Mouse (Mus musculus): ENCODE results near the gene Ubd. TPM values are rescaled to one million over a fixed set of nuclear protein-coding genes. Genes with fewer than 3 reads are reported as not detected.
"Not testable (repeated sequence)": the region's sequence is repeated elsewhere in the genome, so short reads cannot be mapped to it uniquely, and the experiment has no call there.

Gene Ubd
- polyA plus RNA-seq, 1 experiment from 2014 or later: not detected

DNA sequence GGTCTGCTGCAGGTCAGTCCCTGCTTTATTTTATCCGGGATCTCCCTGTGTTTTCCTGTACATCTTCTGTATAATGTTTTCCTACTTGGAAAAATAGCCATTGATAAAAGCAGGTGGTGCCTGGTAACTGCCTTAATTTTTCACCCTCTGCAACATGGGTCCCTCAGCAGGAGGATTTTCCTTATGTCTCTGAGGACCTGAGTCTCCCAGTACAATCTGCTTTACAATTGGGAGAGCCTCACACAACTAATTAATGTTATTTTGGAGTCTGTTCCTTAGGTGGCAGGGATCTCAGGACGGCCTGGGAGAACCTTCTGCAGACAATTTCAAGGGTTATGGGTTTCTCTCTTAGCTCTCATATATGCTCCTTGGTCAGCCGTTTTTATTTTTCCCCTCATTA is 19.3 kb downstream of the Ubd start, which contains the start of gene Olfr95:
Gene Olfr95 (minus strand): TSS at position 101 of the 400 bp plus-strand sequence.
- Histone ChIP-seq H3K4me2 (no peak within 1 kb of the TSS), H3K4me1 (replicated peaks) (peaks cover 5% of the 10 kb centered on the region; the same call in 1 of the 2 replicates), H3K27me3 (peaks cover 23% of the 10 kb centered on the region), H3K9ac (no peak within 1 kb of the TSS), H3K36me3 (no peaks in the 10 kb centered on the region), H3K4me3 (no peak within 1 kb of the TSS), H3K9me3 (peaks cover 8% of the 10 kb centered on the region), H3K27ac (replicated peaks) (no peak within 1 kb of the TSS)
- WGBS: 79% methylated on average over 3 of the region's 3 CpGs
- no peak for ATAC-seq (ENCODE audit: low read depth)

DNA sequence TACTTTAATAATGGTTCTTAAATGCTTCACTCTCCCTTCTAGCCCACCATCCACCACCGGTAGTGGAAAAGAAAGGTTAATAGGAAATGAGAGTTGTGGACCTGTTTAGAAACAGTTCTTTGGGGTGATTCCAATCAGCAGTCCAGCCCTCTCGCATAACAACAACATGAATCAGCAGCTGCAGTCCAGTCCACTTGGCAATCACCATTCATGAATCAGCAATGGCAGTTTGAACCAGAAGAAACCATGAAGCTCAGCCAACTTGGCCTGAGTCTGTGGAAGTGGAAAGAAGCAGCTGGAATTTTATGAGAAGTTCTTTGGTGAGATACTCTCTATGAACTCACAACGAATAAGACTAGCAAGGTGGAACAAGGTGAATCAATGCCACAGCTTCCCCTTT is 24.8 kb downstream of the Ubd start:
- H3K4me1 ChIP-seq (replicated peaks): no peaks in the 10 kb centered on the region
- no peak overlapping the region for H3K27ac ChIP-seq (replicated peaks)
- H3K27me3 ChIP-seq: no peaks in the 10 kb centered on the region; the same call in 1 of the 2 replicates
- H3K36me3 ChIP-seq: no peaks in the 10 kb centered on the region
- H3K4me3 ChIP-seq: no peak overlapping the region
- peaks cover 9% of the 10 kb centered on the region for H3K9me3 ChIP-seq
- 83% methylated on average over 3 of the region's 3 CpGs for WGBS
- H3K4me2 ChIP-seq: no peak overlapping the region
- H3K9ac ChIP-seq: no peak overlapping the region
- no peak for ATAC-seq (ENCODE audit: low read depth)

DNA sequence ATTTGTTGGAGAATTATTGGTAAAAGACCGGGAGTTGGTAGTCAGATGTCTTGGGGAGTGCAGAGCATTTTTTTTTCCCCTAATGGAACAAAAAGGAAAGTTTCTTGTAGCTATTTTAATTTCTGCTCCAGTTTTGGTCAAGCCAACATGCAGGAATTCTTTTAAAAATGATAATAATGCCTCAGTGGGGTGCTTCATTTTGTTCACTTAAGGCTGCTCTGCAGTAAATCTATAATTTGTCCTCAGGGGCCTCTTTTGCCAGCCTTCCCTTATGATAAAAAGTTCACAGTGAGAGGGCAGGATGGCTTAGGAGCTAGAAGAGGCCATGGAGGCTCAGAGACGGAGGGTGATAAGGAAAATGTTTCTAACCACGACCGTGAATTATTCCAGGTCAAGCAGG is 26.2 kb downstream of the Ubd start, which contains the start of gene Olfr96:
Gene Olfr96 (plus strand): TSS at position 301 of the 400 bp plus-strand sequence.
- no peaks in the 10 kb centered on the region for H3K36me3 ChIP-seq
- H3K4me1 ChIP-seq (replicated peaks): no peaks in the 10 kb centered on the region
- no peak within 1 kb of the TSS for H3K27ac ChIP-seq (replicated peaks)
- H3K9me3 ChIP-seq: peaks cover 9% of the 10 kb centered on the region
- no peak within 1 kb of the TSS for H3K4me3 ChIP-seq
- no peaks in the 10 kb centered on the region for H3K27me3 ChIP-seq
- 70% methylated on average over 4 of the region's 4 CpGs for WGBS
- no peak for ATAC-seq (ENCODE audit: low read depth)
- H3K9ac ChIP-seq: no peak within 1 kb of the TSS
- H3K4me2 ChIP-seq: no peak within 1 kb of the TSS

DNA sequence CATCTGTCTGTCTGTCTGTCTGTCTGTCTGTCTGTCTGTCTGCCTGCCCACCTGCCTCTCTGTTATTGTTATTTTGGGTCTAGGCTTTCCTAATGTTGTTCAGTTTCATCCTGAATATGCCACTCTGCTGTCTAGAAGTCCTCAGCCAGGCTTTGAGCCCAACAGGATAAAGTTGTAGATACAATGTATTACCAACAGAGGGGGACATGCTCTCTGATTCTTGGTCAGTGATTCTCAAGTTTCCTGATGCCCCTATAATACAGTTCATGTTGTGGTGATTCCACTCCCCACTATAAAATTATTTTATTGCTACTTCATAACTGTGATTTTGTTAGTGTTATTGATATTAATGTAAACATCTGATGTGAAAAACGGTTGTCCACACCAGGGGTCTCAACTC is 28.2 kb downstream of the Ubd start:
- WGBS: 23% methylated on average over 1 of the region's 1 CpGs
- H3K9me3 ChIP-seq: peaks cover 9% of the 10 kb centered on the region
- no peaks in the 10 kb centered on the region for H3K4me1 ChIP-seq (replicated peaks)
- H3K36me3 ChIP-seq: no peaks in the 10 kb centered on the region
- no peaks in the 10 kb centered on the region for H3K27me3 ChIP-seq
- no peak overlapping the region for H3K4me2 ChIP-seq
- no peak overlapping the region for H3K9ac ChIP-seq
- no peak for ATAC-seq (ENCODE audit: low read depth)
- H3K4me3 ChIP-seq: no peak overlapping the region
- no peak overlapping the region for H3K27ac ChIP-seq (replicated peaks)

DNA sequence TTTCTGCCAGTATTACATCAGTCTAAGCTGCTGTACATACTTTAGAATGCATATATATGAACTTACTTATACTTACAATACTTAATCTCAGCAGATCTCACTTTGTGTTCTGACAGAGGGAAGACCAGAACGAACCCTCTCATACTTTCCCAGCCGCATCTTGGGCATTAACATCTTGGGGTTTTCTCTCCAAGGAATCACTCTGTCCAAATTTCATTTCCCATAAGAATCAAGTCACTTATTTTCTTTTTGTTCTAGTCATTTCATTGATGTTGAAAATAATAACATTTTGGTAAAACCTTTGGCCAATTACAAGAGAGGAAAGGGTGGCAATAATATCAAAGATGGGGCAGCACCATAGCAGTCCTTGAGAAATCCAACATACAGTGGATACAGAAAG is 43.5 kb downstream of the Ubd start, which contains the start of gene Olfr97:
Gene Olfr97 (minus strand): TSS at position 101 of the 400 bp plus-strand sequence.
- H3K4me2 ChIP-seq; H3K36me3 ChIP-seq; H3K27ac ChIP-seq (replicated peaks); H3K27me3 ChIP-seq; H3K9me3 ChIP-seq; H3K4me3 ChIP-seq; H3K9ac ChIP-seq; ATAC-seq (ENCODE audit: low read depth); H3K4me1 ChIP-seq (replicated peaks): not testable (repeated sequence)
- 91% methylated on average over 2 of the region's 2 CpGs for WGBS

DNA sequence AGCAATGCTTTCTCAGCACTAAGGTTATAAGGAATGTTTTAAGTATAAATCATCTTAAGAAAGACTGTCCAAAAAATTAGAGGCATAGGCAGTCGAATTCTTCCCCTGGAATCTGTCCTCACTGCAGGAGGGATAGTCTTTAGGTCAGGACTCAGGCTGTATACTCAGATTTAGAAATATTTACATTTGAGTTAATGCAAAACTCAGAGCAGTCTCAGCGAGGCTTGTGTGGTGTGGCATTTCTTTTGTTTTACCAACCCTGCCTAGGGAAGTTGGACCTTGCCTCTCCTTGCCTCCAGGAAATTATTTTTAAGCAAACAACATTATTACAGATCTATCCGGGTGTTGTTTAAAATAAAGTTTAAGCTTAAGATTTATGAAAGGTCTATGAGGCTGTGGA is 48.5 kb downstream of the Ubd start:
- no peaks in the 10 kb centered on the region for H3K36me3 ChIP-seq
- no peak overlapping the region for H3K4me3 ChIP-seq
- WGBS: 56% methylated on average over 3 of the region's 3 CpGs
- no peaks in the 10 kb centered on the region for H3K4me1 ChIP-seq (replicated peaks)
- 0 out of 2 replicates have a peak, but pooled peaks cover 7% of the 10 kb centered on the region for H3K9me3 ChIP-seq
- no peaks in the 10 kb centered on the region for H3K27me3 ChIP-seq
- no peak overlapping the region for H3K4me2 ChIP-seq
- H3K27ac ChIP-seq (replicated peaks): no peak overlapping the region
- H3K9ac ChIP-seq: no peak overlapping the region
- no peak for ATAC-seq (ENCODE audit: low read depth)

Other genes starting within 250 kb of the Ubd start
- 181 and 191 TPM in 2 replicates for gene Ppp1r11, start 242.2 kb upstream of the Ubd start, polyA plus RNA-seq (2015; fragmentation: Nextera tagmentation; extraction: Ambion mirVana)
- gene Znrd1, start 235.3 kb upstream of the Ubd start, polyA plus RNA-seq (2015; fragmentation: Nextera tagmentation; extraction: Ambion mirVana): 71.7 and 72.7 TPM in 2 replicates
- gene Znrd1as, start 235.3 kb upstream of the Ubd start, polyA plus RNA-seq (2015; fragmentation: Nextera tagmentation; extraction: Ambion mirVana): 5.8 and 6.4 TPM in 2 replicates
- gene 2410137M14Rik, start 212.7 kb upstream of the Ubd start, polyA plus RNA-seq (2015; fragmentation: Nextera tagmentation; extraction: Ambion mirVana): 0.31 TPM in 1 of 2 replicates, not detected in the other
- 1.6 and 2.3 TPM in 2 replicates for gene H2-M5, start 204.4 kb upstream of the Ubd start, polyA plus RNA-seq (2015; fragmentation: Nextera tagmentation; extraction: Ambion mirVana)
- gene Zfp57, start 192.7 kb upstream of the Ubd start, polyA plus RNA-seq (2015; fragmentation: Nextera tagmentation; extraction: Ambion mirVana): 241 and 262 TPM in 2 replicates
- 1.2 and 1.7 TPM in 2 replicates for gene Mog, start 170.5 kb upstream of the Ubd start, polyA plus RNA-seq (2015; fragmentation: Nextera tagmentation; extraction: Ambion mirVana)
- 56.2 and 57.0 TPM in 2 replicates for gene Gabbr1, start 147.9 kb upstream of the Ubd start, polyA plus RNA-seq (2015; fragmentation: Nextera tagmentation; extraction: Ambion mirVana)
- not detected in 2 replicates for gene Olfr90, start 105.4 kb upstream of the Ubd start, polyA plus RNA-seq (2015; fragmentation: Nextera tagmentation; extraction: Ambion mirVana)
- not detected in 2 replicates for gene Olfr91, start 95.6 kb upstream of the Ubd start, polyA plus RNA-seq (2015; fragmentation: Nextera tagmentation; extraction: Ambion mirVana)
- not detected in 2 replicates for gene Olfr92, start 73.8 kb upstream of the Ubd start, polyA plus RNA-seq (2015; fragmentation: Nextera tagmentation; extraction: Ambion mirVana)
- not detected in 2 replicates for gene Olfr93, start 32.4 kb upstream of the Ubd start, polyA plus RNA-seq (2015; fragmentation: Nextera tagmentation; extraction: Ambion mirVana)
- gene Olfr94, start 7.1 kb downstream of the Ubd start, polyA plus RNA-seq (2015; fragmentation: Nextera tagmentation; extraction: Ambion mirVana): not detected in 2 replicates
- gene Olfr95, start 19.2 kb downstream of the Ubd start, polyA plus RNA-seq (2015; fragmentation: Nextera tagmentation; extraction: Ambion mirVana): not detected in 2 replicates
- gene Olfr96, start 26.3 kb downstream of the Ubd start, polyA plus RNA-seq (2015; fragmentation: Nextera tagmentation; extraction: Ambion mirVana): not detected in 2 replicates
- not detected in 2 replicates for gene Olfr97, start 43.4 kb downstream of the Ubd start, polyA plus RNA-seq (2015; fragmentation: Nextera tagmentation; extraction: Ambion mirVana)
- not detected in 2 replicates for gene Olfr98, start 69.9 kb downstream of the Ubd start, polyA plus RNA-seq (2015; fragmentation: Nextera tagmentation; extraction: Ambion mirVana)
- 1.1 and 1.2 TPM in 2 replicates for gene H2-M3, start 76.3 kb downstream of the Ubd start, polyA plus RNA-seq (2015; fragmentation: Nextera tagmentation; extraction: Ambion mirVana)
- gene Olfr99, start 89.6 kb downstream of the Ubd start, polyA plus RNA-seq (2015; fragmentation: Nextera tagmentation; extraction: Ambion mirVana): not detected in 2 replicates
- gene Olfr101, start 110.4 kb downstream of the Ubd start, polyA plus RNA-seq (2015; fragmentation: Nextera tagmentation; extraction: Ambion mirVana): not detected in 2 replicates
- not detected in 2 replicates for gene Olfr102, start 123.2 kb downstream of the Ubd start, polyA plus RNA-seq (2015; fragmentation: Nextera tagmentation; extraction: Ambion mirVana)
- not detected in 2 replicates for gene Olfr103, start 145.8 kb downstream of the Ubd start, polyA plus RNA-seq (2015; fragmentation: Nextera tagmentation; extraction: Ambion mirVana)
- gene Olfr104-ps, start 165.7 kb downstream of the Ubd start, polyA plus RNA-seq (2015; fragmentation: Nextera tagmentation; extraction: Ambion mirVana): not detected in 2 replicates
- not detected in 2 replicates for gene Olfr105-ps, start 185.1 kb downstream of the Ubd start, polyA plus RNA-seq (2015; fragmentation: Nextera tagmentation; extraction: Ambion mirVana)
- gene Olfr106-ps, start 196.5 kb downstream of the Ubd start, polyA plus RNA-seq (2015; fragmentation: Nextera tagmentation; extraction: Ambion mirVana): not detected in 2 replicates
- gene Olfr107, start 205.3 kb downstream of the Ubd start, polyA plus RNA-seq (2015; fragmentation: Nextera tagmentation; extraction: Ambion mirVana): not detected in 2 replicates